Mouse (Mus musculus) T-helper 17 cell (primary cell): ENCODE results near the gene Il22.
"Not testable (repeated sequence)": the region's sequence is repeated elsewhere in the genome, so short reads cannot be mapped to it uniquely, and the experiment has no call there.

Source experiments
- in situ Hi-C, 2 experiments: fragments of 300-600 bp; cut with MboI, MseI; formaldehyde crosslinking; loops; 1 replicate in 1 of 2; 2 replicates in 1 of 2; pipeline ENCODE4 v1.15.1; 2025; ENCODE audit warnings: high pct_unique_total_duplicates in 2 of 2

Gene Il22

GRCm38 (mm10) chr10:118204642-118205041, at the start of gene Il22:
Gene Il22 (plus strand): TSS chr10:118204942.
- in situ Hi-C loops, result loop anchor here (5.0 kb wide), 1 partner anchor 88 kb away; no protein-coding TSS in a partner anchor

- in situ Hi-C loops, result loop anchor here in 1 of 2 experiments (5.0 to 25.0 kb wide), 2 partner anchors 106 to 211 kb away; partner anchors contain the start of gene Gm32802
Measured at GRCm38 (mm10) chr10:118155932-118156331, 48.8 kb upstream of the Il22 start.

GRCm38 (mm10) chr10:118161131-118161530, 43.6 kb upstream of the Il22 start:
- in situ Hi-C loops, result loop anchor here (5.0 to 25.0 kb wide), 5 partner anchors 74 to 381 kb away; partner anchors contain the start of gene Gm32802 (in 1 of the 2)

- in situ Hi-C loops, result loop anchor here (10.0 to 25.0 kb wide), 3 partner anchors 66 to 96 kb away; partner anchors contain the start of gene Gm32802 (in 1 of the 2)
Measured at GRCm38 (mm10) chr10:118169212-118169611, 35.5 kb upstream of the Il22 start.

- in situ Hi-C loops, result loop anchor here in 1 of 2 experiments (25.0 kb wide), 1 partner anchor 90 kb away; the partner anchor contains the start of gene Gm32802
Measured at GRCm38 (mm10) chr10:118172416-118172815, 32.3 kb upstream of the Il22 start.

- in situ Hi-C loops, result loop anchor here in 1 of 2 experiments (25.0 kb wide), 1 partner anchor 89 kb away; the partner anchor contains the start of gene Gm32802
Measured at GRCm38 (mm10) chr10:118172876-118173275, 31.9 kb upstream of the Il22 start.

GRCm38 (mm10) chr10:118175542-118175941, 29.2 kb upstream of the Il22 start:
- in situ Hi-C loops, result not testable (repeated sequence)

- in situ Hi-C loops, result no loop called here
Measured at GRCm38 (mm10) chr10:118178735-118179151, 26.0 kb upstream of the Il22 start.

- in situ Hi-C loops, result no loop called here
Measured at GRCm38 (mm10) chr10:118179265-118179664, 25.5 kb upstream of the Il22 start.

- in situ Hi-C loops, result not testable (repeated sequence)
Measured at GRCm38 (mm10) chr10:118195150-118195549, 9.6 kb upstream of the Il22 start.

- in situ Hi-C loops, result not testable (repeated sequence)
Measured at GRCm38 (mm10) chr10:118215719-118216393, 11.1 kb downstream of the Il22 start.

GRCm38 (mm10) chr10:118227629-118228028, 22.9 kb downstream of the Il22 start:
- in situ Hi-C loops, result loop anchor here in 1 of 2 experiments (25.0 kb wide), 1 partner anchor 135 kb away; the partner anchor contains the start of gene Gm9049

GRCm38 (mm10) chr10:118232607-118233006, 27.9 kb downstream of the Il22 start:
- in situ Hi-C loops, result loop anchor here in 1 of 2 experiments (10.0 to 25.0 kb wide), 2 partner anchors 68 to 130 kb away; partner anchors contain the start of gene Gm9049

- in situ Hi-C loops, result loop anchor here in 1 of 2 experiments (25.0 kb wide), 1 partner anchor 122 kb away; the partner anchor contains the start of gene Gm9049
Measured at GRCm38 (mm10) chr10:118240680-118241079, 35.9 kb downstream of the Il22 start, which contains the start of gene Gm32717. Gene Gm32717 (minus strand): TSS chr10:118240780.

GRCm38 (mm10) chr10:118249006-118249595, 44.4 kb downstream of the Il22 start:
- in situ Hi-C loops, result loop anchor here in 1 of 2 experiments (25.0 kb wide), 1 partner anchor 113 kb away; the partner anchor contains the start of gene Gm9049

- in situ Hi-C loops, result loop anchor here in 1 of 2 experiments (5.0 to 25.0 kb wide), 2 partner anchors 89 to 106 kb away; no protein-coding TSS in a partner anchor
Measured at GRCm38 (mm10) chr10:118250852-118251295, 46.1 kb downstream of the Il22 start.

GRCm38 (mm10) chr10:118258388-118258787, 53.6 kb downstream of the Il22 start, which contains the start of gene Gm32802:
Gene Gm32802 (plus strand): TSS chr10:118258688.
- in situ Hi-C loops, result loop anchor here in 1 of 2 experiments (25.0 kb wide), 1 partner anchor 96 kb away; no protein-coding TSS in a partner anchor
